Mouse (Mus musculus): ENCODE results near the gene Rpp40. TPM values are rescaled to one million over a fixed set of nuclear protein-coding genes. Genes with fewer than 3 reads are reported as not detected.

The Rpp40 gene
- polyA plus RNA-seq, 1 experiment from 2014 or later = 22.3 TPM

DNA sequence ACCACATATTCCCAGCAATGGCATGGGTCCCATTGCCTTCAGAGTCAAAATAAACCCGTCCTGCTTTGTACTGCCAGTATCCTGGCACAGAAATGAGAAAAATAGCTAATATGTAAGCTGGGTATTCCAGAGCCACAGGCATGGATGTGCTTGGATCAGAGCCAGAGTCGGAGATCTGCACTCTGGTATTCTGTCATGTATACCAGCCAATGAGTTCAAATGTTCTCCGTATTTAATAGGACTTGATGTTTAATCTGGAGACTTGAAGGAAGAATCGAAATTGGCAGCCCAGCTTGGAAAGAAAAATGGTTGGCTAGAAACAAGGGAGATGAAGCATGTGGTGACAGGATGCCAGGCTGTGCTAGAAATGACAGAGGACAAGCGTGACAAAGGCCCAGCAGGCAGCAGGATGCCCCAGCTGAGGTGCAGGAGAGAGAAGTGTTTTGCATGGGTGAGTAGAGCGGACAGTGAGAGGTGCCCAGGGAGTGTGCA is 25.6 kb downstream of the Rpp40 start:
- no peak for ATAC-seq (ENCODE audit: insufficient number of reproducible peaks, insufficient read depth, low FRiP score, low TSS enrichment)
- Histone ChIP-seq H3K27ac (no peak overlapping the region), H3K9ac (no peak overlapping the region), H3K36me3 (no peaks in the 10 kb centered on the region), H3K4me3 (no peak overlapping the region), H3K4me1 (peaks cover 13% of the 10 kb centered on the region), H3K27me3 (no peaks in the 10 kb centered on the region), H3K4me2 (replicated peaks) (no peak overlapping the region), H3K9me3 (no peaks in the 10 kb centered on the region)
- WGBS = 76% methylated on average over 6 of the region's 6 CpGs

DNA sequence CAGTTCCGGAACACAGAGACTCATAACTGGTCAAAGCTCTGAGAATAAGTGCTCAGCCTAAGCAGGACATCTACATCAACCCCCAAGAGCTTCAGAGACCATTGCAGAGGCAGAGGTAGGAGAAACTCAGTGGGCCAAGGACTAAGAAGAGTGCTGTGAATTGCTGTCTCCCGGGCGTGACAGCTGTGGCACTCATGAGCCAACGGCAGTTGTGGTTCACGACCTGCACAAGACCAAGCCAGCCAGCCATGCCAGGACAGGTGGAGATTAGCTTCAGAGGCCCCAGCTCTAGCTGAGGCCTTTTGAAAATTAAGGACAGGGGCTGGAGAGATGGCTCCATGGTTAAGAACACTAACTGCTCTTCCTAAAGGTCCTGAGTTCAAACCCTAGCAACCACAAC is 26.6 kb downstream of the Rpp40 start:
- H3K9me3 ChIP-seq = no peaks in the 10 kb centered on the region
- H3K27me3 ChIP-seq = no peaks in the 10 kb centered on the region
- H3K36me3 ChIP-seq = no peaks in the 10 kb centered on the region
- 0 out of 2 replicates have a peak, but pooled peaks cover 4% of the 10 kb centered on the region for H3K4me1 ChIP-seq
- no peak overlapping the region for H3K9ac ChIP-seq
- no peak overlapping the region for H3K4me2 ChIP-seq (replicated peaks)
- no peak for ATAC-seq (ENCODE audit: insufficient number of reproducible peaks, insufficient read depth, low FRiP score, low TSS enrichment)
- 79% methylated on average over 5 of the region's 5 CpGs for WGBS
- H3K4me3 ChIP-seq = no peak overlapping the region
- no peak overlapping the region for H3K27ac ChIP-seq

DNA sequence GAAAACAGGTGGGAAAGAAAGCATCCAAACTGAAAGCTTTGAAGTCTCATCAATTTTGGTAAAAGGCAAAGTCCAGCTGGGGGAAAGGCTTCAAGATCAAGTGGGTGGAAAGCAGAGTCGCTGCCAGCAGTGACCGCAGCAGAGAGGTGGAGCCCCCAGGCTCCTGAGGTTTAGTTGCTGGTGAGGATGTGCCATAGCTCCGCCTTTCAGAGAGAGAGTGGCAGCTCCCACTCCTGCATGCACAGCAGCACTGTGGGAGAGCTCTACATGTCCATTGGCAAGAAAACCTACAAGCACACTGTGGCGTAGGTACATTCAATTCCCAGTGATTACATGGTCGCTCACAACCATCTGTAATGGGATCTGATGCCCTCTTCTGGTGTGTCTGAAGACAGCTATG is 27.1 kb downstream of the Rpp40 start:
- no peak overlapping the region for H3K4me3 ChIP-seq
- no peaks in the 10 kb centered on the region for H3K4me1 ChIP-seq
- H3K9ac ChIP-seq = no peak overlapping the region
- 52% methylated on average over 5 of the region's 5 CpGs for WGBS
- no peaks in the 10 kb centered on the region for H3K9me3 ChIP-seq
- ATAC-seq (ENCODE audit: insufficient number of reproducible peaks, insufficient read depth, low FRiP score, low TSS enrichment) = no peak
- no peak overlapping the region for H3K4me2 ChIP-seq (replicated peaks)
- no peak overlapping the region for H3K27ac ChIP-seq
- no peaks in the 10 kb centered on the region for H3K27me3 ChIP-seq
- no peaks in the 10 kb centered on the region for H3K36me3 ChIP-seq

DNA sequence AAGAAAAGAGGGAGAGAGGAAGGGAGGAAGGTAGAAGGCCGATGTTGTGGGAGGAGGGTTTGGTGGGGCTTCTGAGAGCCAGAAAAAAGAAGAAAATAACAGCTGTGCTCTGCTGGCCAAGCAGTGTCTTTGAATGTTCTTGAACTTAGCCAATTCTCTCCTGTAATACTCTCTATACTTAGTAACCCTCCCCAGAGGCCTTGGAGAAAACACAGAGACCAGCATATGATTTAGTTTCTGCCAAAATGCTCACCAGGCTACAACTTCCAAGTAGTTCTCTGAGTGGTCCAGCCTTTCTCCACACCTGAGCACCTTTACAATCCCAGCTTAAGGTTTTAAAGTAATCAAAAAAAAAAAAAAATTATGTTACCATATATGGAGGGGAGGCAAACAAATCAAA is 27.9 kb downstream of the Rpp40 start:
- Histone ChIP-seq H3K36me3 (no peaks in the 10 kb centered on the region), H3K27ac (no peak overlapping the region), H3K4me2 (replicated peaks) (no peak overlapping the region), H3K27me3 (no peaks in the 10 kb centered on the region), H3K4me1 (no peaks in the 10 kb centered on the region), H3K9ac (no peak overlapping the region), H3K4me3 (no peak overlapping the region), H3K9me3 (no peaks in the 10 kb centered on the region)
- no peak for ATAC-seq (ENCODE audit: insufficient number of reproducible peaks, insufficient read depth, low FRiP score, low TSS enrichment)
- 64% methylated on average over 1 of the region's 1 CpGs for WGBS

DNA sequence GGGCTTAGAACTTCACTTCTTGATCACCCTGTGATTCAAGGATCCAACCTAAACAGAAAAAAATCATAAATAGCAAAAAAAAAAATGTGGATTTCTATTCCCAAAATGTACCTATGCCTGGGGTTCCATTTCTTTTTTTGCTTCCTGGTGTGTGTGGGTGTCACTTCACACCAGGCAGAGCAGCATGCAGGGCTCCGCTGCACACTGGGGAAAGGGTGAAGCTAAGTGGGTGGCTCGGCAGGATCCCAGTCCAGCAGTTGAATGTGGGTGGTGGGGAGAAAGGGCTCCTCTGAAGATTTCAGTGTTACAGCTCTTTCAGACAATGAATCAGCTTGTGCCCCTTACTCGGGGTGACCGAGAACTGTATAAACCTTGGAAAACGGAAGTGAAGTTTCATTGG is 30.8 kb downstream of the Rpp40 start:
- 89% methylated on average over 5 of the region's 5 CpGs for WGBS

DNA sequence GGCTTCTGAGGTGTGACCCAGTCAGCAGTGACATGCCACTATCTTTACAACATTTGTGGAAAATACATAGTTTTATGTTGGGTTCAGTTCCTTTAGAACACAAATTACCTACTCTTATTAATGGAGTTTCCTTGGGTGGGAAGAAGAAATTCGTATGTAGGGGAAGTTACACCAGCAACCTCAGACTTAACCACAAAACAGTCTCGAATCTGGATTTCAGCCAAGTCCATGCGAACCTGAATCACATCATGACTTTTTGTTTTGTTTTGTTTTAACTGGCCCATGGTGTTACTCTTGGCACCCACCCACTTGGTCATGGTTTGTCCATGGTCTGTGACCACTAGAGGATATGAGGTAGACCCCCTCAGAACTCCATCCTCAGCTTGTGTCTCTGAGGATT is 35.1 kb downstream of the Rpp40 start:
- H3K9me3 ChIP-seq = no peaks in the 10 kb centered on the region
- ATAC-seq (ENCODE audit: insufficient number of reproducible peaks, insufficient read depth, low FRiP score, low TSS enrichment) = no peak
- H3K4me3 ChIP-seq = no peak overlapping the region
- peaks cover 12% of the 10 kb centered on the region; the same call in 1 of the 2 replicates for H3K36me3 ChIP-seq
- no peak overlapping the region for H3K27ac ChIP-seq
- WGBS = 88% methylated on average over 3 of the region's 3 CpGs
- H3K4me1 ChIP-seq = no peaks in the 10 kb centered on the region
- H3K9ac ChIP-seq = no peak overlapping the region
- H3K27me3 ChIP-seq = no peaks in the 10 kb centered on the region
- H3K4me2 ChIP-seq (replicated peaks) = no peak overlapping the region

More for the DNA sequence above, 30.8 kb downstream of the Rpp40 start:
- Histone ChIP-seq H3K36me3 (0 out of 2 replicates have a peak, but pooled peaks cover 5% of the 10 kb centered on the region), H3K27ac (no peak overlapping the region), H3K27me3 (no peaks in the 10 kb centered on the region), H3K9me3 (no peaks in the 10 kb centered on the region), H3K9ac (no peak overlapping the region), H3K4me2 (replicated peaks) (no peak overlapping the region), H3K4me3 (no peak overlapping the region), H3K4me1 (no peaks in the 10 kb centered on the region)
- ATAC-seq (ENCODE audit: insufficient number of reproducible peaks, insufficient read depth, low FRiP score, low TSS enrichment) = no peak

DNA sequence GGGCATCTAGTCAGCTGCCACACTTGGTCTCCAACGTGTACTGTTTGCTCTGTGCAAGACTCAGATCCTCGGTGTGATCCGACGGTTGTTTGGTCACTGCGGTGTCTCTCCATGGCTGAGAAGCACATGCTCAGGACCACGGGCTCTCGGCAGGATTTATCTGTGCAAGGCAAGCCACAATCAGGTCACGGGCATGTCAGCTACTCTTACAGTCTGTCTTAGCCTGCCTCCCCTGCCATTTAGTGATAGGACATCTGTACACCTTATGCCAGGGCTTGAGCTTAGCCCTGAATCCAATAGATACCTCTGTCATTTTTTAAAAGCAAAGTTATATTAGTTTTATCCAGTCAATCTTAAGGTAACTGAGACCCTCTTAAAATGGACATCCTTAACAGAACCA is 35.5 kb downstream of the Rpp40 start:
- H3K9me3 ChIP-seq = no peaks in the 10 kb centered on the region
- H3K9ac ChIP-seq = no peak overlapping the region
- ATAC-seq (ENCODE audit: insufficient number of reproducible peaks, insufficient read depth, low FRiP score, low TSS enrichment) = no peak
- no peak overlapping the region for H3K4me2 ChIP-seq (replicated peaks)
- peaks cover 12% of the 10 kb centered on the region; the same call in 1 of the 2 replicates for H3K36me3 ChIP-seq
- H3K4me1 ChIP-seq = no peaks in the 10 kb centered on the region
- no peaks in the 10 kb centered on the region for H3K27me3 ChIP-seq
- no peak overlapping the region for H3K4me3 ChIP-seq
- no peak overlapping the region for H3K27ac ChIP-seq
- WGBS = 95% methylated on average over 8 of the region's 8 CpGs

DNA sequence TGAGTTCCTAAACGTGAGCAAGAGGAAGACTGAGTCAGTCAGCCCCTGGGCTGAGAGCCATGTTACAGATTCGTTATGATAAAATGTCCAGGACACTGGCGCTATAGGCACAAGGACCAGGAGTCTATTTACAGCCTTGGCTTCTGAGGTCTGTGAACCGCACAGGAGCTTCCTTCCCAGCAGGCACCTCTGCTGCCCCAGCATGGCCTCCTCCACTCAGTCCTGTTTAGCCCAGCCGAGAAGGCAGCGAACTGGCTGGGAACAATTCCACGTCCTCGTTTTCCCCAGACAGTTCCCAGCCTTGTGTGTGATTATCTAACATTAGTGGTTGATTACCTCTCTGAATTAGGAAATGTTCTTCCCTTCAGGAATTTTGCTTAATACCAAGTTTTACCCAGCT is 45.2 kb downstream of the Rpp40 start:
- Histone ChIP-seq H3K4me3 (no peak overlapping the region), H3K36me3 (peaks cover 19% of the 10 kb centered on the region; the same call in 1 of the 2 replicates), H3K9me3 (no peaks in the 10 kb centered on the region), H3K27me3 (no peaks in the 10 kb centered on the region), H3K4me2 (replicated peaks) (no peak overlapping the region), H3K27ac (no peak overlapping the region), H3K4me1 (no peaks in the 10 kb centered on the region), H3K9ac (no peak overlapping the region)
- ATAC-seq (ENCODE audit: insufficient number of reproducible peaks, insufficient read depth, low FRiP score, low TSS enrichment) = no peak
- 66% methylated on average over 8 of the region's 8 CpGs for WGBS

DNA sequence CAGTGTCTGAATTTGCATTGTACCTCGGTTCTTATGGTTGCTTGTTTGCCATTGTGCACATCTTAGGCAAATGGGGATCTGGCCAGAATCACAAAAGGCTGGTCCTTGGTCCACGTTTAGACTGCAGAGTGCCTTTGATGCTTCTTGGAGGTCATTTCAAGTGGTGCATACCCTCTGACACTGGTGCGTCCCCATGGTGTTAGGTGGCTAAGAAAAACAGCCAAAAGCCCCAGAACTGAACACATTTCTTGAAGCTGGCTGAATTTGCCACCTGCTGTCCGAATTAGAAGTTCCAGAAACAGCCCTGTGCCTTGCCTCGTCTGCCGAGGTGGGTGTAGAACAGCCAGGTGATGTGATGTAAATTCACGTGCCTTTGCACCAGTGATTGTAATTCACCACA is 48.7 kb downstream of the Rpp40 start:
- H3K36me3 ChIP-seq = peaks cover 8% of the 10 kb centered on the region; the same call in 1 of the 2 replicates
- 81% methylated on average over 7 of the region's 7 CpGs for WGBS
- H3K9ac ChIP-seq = no peak overlapping the region
- no peaks in the 10 kb centered on the region for H3K4me1 ChIP-seq
- H3K4me2 ChIP-seq (replicated peaks) = no peak overlapping the region
- no peak overlapping the region for H3K27ac ChIP-seq
- H3K27me3 ChIP-seq = no peaks in the 10 kb centered on the region
- no peak overlapping the region for H3K4me3 ChIP-seq
- ATAC-seq (ENCODE audit: insufficient number of reproducible peaks, insufficient read depth, low FRiP score, low TSS enrichment) = no peak
- H3K9me3 ChIP-seq = no peaks in the 10 kb centered on the region

DNA sequence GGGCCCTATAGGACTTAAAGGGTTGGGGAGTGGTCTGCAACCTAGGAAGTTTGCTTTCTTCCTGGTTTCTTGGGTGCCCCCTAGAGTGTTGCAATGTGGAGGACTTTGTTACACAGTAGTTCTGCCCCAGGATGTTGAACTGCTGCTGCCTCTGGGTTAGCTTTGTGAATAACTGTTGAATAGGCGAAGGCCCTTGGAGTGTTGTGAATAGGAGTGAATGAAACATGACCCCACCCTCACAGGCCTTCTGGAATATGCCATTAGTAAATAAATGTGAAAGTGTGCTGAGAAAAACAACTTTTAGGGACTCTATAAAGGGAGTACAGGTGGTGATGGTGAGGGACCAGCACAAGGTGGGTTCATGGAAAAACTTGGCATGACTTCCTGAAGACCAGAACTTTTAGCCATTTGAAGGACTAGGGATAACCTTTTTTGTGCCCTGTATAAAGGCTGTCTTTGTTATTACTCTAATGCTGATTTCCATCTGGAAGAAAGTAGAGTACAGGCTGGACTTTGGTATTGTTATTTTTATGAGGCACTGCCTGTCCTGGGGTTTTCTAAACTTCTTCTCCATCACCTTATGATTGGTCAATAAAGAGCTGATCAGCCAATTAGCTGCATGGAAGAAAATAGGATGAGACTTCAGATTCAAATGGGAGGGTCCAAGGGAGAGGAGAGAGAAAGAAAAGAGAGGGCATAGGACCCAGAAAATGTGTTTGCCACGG is 53.1 kb downstream of the Rpp40 start:
- no peaks in the 10 kb centered on the region for H3K9me3 ChIP-seq
- H3K4me3 ChIP-seq = no peak overlapping the region
- no peak overlapping the region for H3K27ac ChIP-seq
- no peaks in the 10 kb centered on the region for H3K27me3 ChIP-seq
- peaks cover 7% of the 10 kb centered on the region; the same call in 1 of the 2 replicates for H3K36me3 ChIP-seq
- H3K9ac ChIP-seq = no peak overlapping the region
- ATAC-seq (ENCODE audit: insufficient number of reproducible peaks, insufficient read depth, low FRiP score, low TSS enrichment) = no peak
- no peak overlapping the region for H3K4me2 ChIP-seq (replicated peaks)
- WGBS = 84% methylated on average over 2 of the region's 2 CpGs
- H3K4me1 ChIP-seq = no peaks in the 10 kb centered on the region

DNA sequence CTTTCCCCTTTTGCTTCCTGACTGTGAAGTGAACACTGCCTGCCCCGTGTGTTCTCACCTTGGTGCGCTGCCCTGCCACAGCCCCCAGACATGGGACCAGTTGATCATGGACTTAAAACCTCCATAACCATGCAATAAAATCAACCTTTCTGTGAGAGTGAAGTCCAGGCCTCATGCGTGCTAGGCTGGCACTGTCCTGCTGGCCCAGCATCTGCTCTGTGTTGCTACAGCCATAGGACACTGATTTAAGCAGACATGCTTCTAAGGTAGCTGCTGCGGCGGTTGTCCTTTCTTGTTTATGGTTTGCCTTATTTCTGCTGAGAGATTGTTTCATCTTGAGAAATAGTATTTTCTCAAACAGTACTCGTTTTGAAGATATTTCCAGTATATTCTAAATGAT is 54.6 kb downstream of the Rpp40 start:
- H3K36me3 ChIP-seq = peaks cover 1% of the 10 kb centered on the region; the same call in 1 of the 2 replicates
- H3K4me2 ChIP-seq (replicated peaks) = no peak overlapping the region
- H3K4me1 ChIP-seq = no peaks in the 10 kb centered on the region
- no peak overlapping the region for H3K27ac ChIP-seq
- H3K4me3 ChIP-seq = no peak overlapping the region
- 92% methylated on average over 6 of the region's 6 CpGs for WGBS
- H3K27me3 ChIP-seq = no peaks in the 10 kb centered on the region
- H3K9ac ChIP-seq = no peak overlapping the region
- ATAC-seq (ENCODE audit: insufficient number of reproducible peaks, insufficient read depth, low FRiP score, low TSS enrichment) = no peak
- H3K9me3 ChIP-seq = no peaks in the 10 kb centered on the region

DNA sequence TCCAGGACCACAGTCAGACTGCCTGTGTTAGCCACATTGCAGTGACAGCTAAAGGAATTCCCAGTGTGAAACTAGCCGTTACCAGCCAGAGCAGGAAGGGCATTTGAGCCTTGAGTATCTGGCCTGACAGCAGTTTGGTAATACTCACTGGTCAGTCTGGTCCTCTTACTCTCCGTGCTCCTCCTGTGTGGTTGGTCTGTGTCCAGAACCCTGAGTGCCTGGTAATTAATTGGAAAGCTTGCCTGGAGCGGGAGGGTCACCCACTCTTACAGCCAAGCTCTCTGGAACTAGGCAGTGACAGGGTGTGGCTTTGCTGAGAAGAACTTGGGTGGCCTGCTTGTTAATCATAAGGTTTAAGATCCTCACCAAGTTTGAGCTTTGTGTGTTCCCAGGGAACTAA is 57.5 kb downstream of the Rpp40 start:
- no peaks in the 10 kb centered on the region for H3K27me3 ChIP-seq
- H3K4me3 ChIP-seq = no peak overlapping the region
- H3K27ac ChIP-seq = no peak overlapping the region
- WGBS = 81% methylated on average over 3 of the region's 3 CpGs
- H3K36me3 ChIP-seq = 0 out of 2 replicates have a peak, but pooled peaks cover 4% of the 10 kb centered on the region
- no peaks in the 10 kb centered on the region for H3K9me3 ChIP-seq
- no peak for ATAC-seq (ENCODE audit: insufficient number of reproducible peaks, insufficient read depth, low FRiP score, low TSS enrichment)
- no peak overlapping the region for H3K4me2 ChIP-seq (replicated peaks)
- no peak overlapping the region for H3K9ac ChIP-seq
- H3K4me1 ChIP-seq = peaks cover 16% of the 10 kb centered on the region
